Mouse (Mus musculus): ENCODE data around the gene Dgkq. TPM values are rescaled to one million over a fixed set of nuclear protein-coding genes. Genes with fewer than 3 reads are reported as not detected.

Dgkq gene
- total and polyA plus RNA-seq, 3 experiments = 11.3 TPM; not detected in 1

GRCm38 (mm10) chr5:108647311-108647710, 22.2 kb downstream of the Dgkq start:
- Histone ChIP-seq H3K27ac (ENCODE audit: control insufficient read depth, low read depth, low read length) (no peak overlapping the region), H3K36me3 (ENCODE audit: control insufficient read depth in 1 of 2, insufficient read depth in 2 of 2, low read length in 2 of 2) (peaks cover 0 to 5% of the 10 kb centered on the region in 2 experiments; a peak in 1 of 4 replicates)
- TF ChIP-seq SMC3 (IDR thresholded peaks at IDR 0.05; ENCODE audit: low read depth, low read length) (no peak), RCOR1 (IDR thresholded peaks at IDR 0.05; ENCODE audit: low read depth, low read length) (no peak), GATA1 (IDR thresholded peaks at IDR 0.05; ENCODE audit: low read depth, low read length) (no peak), HCFC1 (IDR thresholded peaks at IDR 0.05; ENCODE audit: low read depth, low read length) (no peak), TCF12 (IDR thresholded peaks at IDR 0.05; ENCODE audit: low read depth, low read length) (no peak), POLR2AphosphoS5 (IDR thresholded peaks at IDR 0.05; ENCODE audit: borderline replicate concordance, low read depth, low read length) (no peak), GABPA (IDR thresholded peaks at IDR 0.05; ENCODE audit: low read depth, low read length) (no peak), POLR2AphosphoS2 (IDR thresholded peaks at IDR 0.05; ENCODE audit: low read length) (no peak)

DNA sequence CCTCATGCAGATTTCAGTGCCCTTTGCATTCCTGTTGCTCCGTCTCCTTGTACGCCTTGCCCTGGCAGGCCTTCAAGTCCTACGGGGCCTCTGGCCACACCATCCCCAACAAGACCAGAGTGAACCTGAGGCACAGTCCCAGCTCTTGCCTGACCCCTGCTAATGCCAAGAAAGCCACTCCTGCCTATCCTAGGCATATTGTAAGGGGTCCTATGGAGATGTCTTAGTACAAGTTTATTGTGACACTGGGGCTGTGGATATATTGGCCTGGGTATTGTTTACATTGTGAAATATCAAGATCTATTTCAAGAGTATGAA, 23.2 kb downstream of the Dgkq start:
- no peak overlapping the region for H3K27ac ChIP-seq (ENCODE audit: control insufficient read depth, low read depth, low read length)
- no peak for DNase-seq (ENCODE audit: low read depth, low spot score)
- H3K79me2 ChIP-seq (ENCODE audit: control insufficient read depth, insufficient read depth, low read length, poor library complexity) = no peaks in the 10 kb centered on the region
- TF ChIP-seq UBTF (IDR thresholded peaks at IDR 0.05; ENCODE audit: borderline replicate concordance, insufficient read depth, low read depth, low read length) = no peak
- no peak for TF ChIP-seq TBP (IDR thresholded peaks at IDR 0.05; ENCODE audit: low read depth, low read length)
- TF ChIP-seq CHD2 (IDR thresholded peaks at IDR 0.05; ENCODE audit: low read length) = no peak
- TF ChIP-seq EP300 (IDR thresholded peaks at IDR 0.05; ENCODE audit: low read depth in 1 of 2, low read length in 2 of 2) = no peak
- TF ChIP-seq USF1 (IDR thresholded peaks at IDR 0.05; ENCODE audit: low read depth, low read length) = no peak
- no peak for TF ChIP-seq NRF1 (IDR thresholded peaks at IDR 0.05; ENCODE audit: insufficient read depth, low read depth, low read length, poor library complexity, severe bottlenecking)
- no peak for TF ChIP-seq MYB (IDR thresholded peaks at IDR 0.05; ENCODE audit: low read depth, low read length)
- no peaks in the 10 kb centered on the region for H3K4me1 ChIP-seq (ENCODE audit: control insufficient read depth in 1 of 2, insufficient read depth in 2 of 2, low read length in 2 of 2)
- no peaks in the 10 kb centered on the region for H3K27me3 ChIP-seq (ENCODE audit: control insufficient read depth in 1 of 2, insufficient read depth in 2 of 2, low read length in 2 of 2)
- no peak overlapping the region for H3K9ac ChIP-seq (ENCODE audit: control insufficient read depth, low read depth, low read length, poor library complexity, severe bottlenecking)
- H3K36me3 ChIP-seq (ENCODE audit: control insufficient read depth in 1 of 2, insufficient read depth in 2 of 2, low read length in 2 of 2) = peaks cover 0 to 5% of the 10 kb centered on the region in 2 experiments; a peak in 1 of 4 replicates
- no peak overlapping the region for H3K4me3 ChIP-seq (ENCODE audit: control insufficient read depth in 1 of 2, insufficient read depth in 1 of 2, low read depth in 2 of 2, low read length in 2 of 2)
- no peaks in the 10 kb centered on the region for H3K9me3 ChIP-seq (replicated peaks; ENCODE audit: insufficient read depth, low read length)

More at GRCm38 (mm10) chr5:108647311-108647710, 22.2 kb downstream of the Dgkq start:
- no peak for DNase-seq (ENCODE audit: low read depth, low spot score)
- H3K4me1 ChIP-seq (ENCODE audit: control insufficient read depth in 1 of 2, insufficient read depth in 2 of 2, low read length in 2 of 2) = no peaks in the 10 kb centered on the region
- no peaks in the 10 kb centered on the region for H3K9me3 ChIP-seq (replicated peaks; ENCODE audit: insufficient read depth, low read length)
- H3K9ac ChIP-seq (ENCODE audit: control insufficient read depth, low read depth, low read length, poor library complexity, severe bottlenecking) = no peak overlapping the region
- no peak overlapping the region for H3K4me3 ChIP-seq (ENCODE audit: control insufficient read depth in 1 of 2, insufficient read depth in 1 of 2, low read depth in 2 of 2, low read length in 2 of 2)
- H3K27me3 ChIP-seq (ENCODE audit: control insufficient read depth in 1 of 2, insufficient read depth in 2 of 2, low read length in 2 of 2) = no peaks in the 10 kb centered on the region
- no peaks in the 10 kb centered on the region for H3K79me2 ChIP-seq (ENCODE audit: control insufficient read depth, insufficient read depth, low read length, poor library complexity)

Data from MEL (cell line).